Mouse (Mus musculus) lung, adult 2 months (tissue): ENCODE measurements around the gene Ttll11. TPM values are rescaled to one million over a fixed set of nuclear protein-coding genes. Genes with fewer than 3 reads are reported as not detected.

Experiments used
- DNase-seq: peaks from one replicate; pipeline ENCODE4 v3.0.0; 2022
- H3K4me1 ChIP-seq: fragments of 200-500 bp; 2 replicates; pipeline ENCODE4 v1.6.1; 2011; ENCODE audit warnings: low read length; ENCODE audit not compliant: control insufficient read depth, insufficient read depth
- H3K4me3 ChIP-seq: fragments of 200-500 bp; replicated peaks from 2 replicates; pipeline ENCODE3; 2011; ENCODE audit warnings: low read depth, mild to moderate bottlenecking, control low read depth, low read length; ENCODE audit errors: extremely low read depth
- CTCF ChIP-seq: fragments of 200-500 bp; IDR thresholded peaks from 2 replicates; pipeline ENCODE4 v1.5.1; 2011; ENCODE audit warnings: mild to moderate bottlenecking, low read length, control low read depth; ENCODE audit not compliant: insufficient read depth
- POLR2A ChIP-seq: fragments of 200-500 bp; IDR thresholded peaks from 2 replicates; pipeline ENCODE4 v1.6.1; 2011; ENCODE audit warnings: low read depth, mild to moderate bottlenecking, control low read depth, low read length, borderline replicate concordance; ENCODE audit errors: extremely low read depth
- WGBS: fragments of 180-500 bp; shearing (Covaris S2); methylation state at CpG from one replicate; pipeline ENCODE4 v1.1.7; 2018; 5-methylcytosine and 5-hydroxymethylcytosine counted together
- polyA plus RNA-seq: library from polyadenylated mRNA; depleted of rRNA; stranded (reverse); fragments of >200 nt; gene quantifications from 2 replicates; pipeline ENCODE4 v1.2.3, GENCODE M21; 2012

The Ttll11 gene
- polyA plus RNA-seq, 1 experiment = 1.7 TPM

DNA sequence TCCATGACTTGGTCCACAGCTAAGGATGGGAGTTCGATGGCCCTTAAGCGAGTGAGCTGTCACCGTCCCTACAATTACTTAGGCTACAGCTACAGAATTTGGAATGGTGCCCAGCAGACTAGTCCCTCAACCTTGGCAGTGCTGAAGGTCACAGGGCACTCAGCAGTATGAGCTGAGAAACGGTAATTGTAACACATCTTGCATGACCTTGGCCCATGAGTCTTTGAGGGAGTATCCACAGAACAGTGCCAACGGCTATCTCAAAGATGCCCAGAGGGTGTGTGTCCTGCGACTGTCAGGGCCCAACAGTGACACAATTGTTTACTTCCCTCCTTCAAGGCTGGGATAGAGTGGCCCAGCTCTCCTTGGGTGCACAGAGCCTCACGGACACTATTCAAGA is 118.5 kb downstream of the Ttll11 start:
- WGBS = 64% methylated on average over 7 of the region's 7 CpGs
- TF ChIP-seq POLR2A (no peak), CTCF (no peak)
- DNase-seq = no peak
- Histone ChIP-seq H3K4me1 (no peaks in the 10 kb centered on the region), H3K4me3 (no peak overlapping the region)

DNA sequence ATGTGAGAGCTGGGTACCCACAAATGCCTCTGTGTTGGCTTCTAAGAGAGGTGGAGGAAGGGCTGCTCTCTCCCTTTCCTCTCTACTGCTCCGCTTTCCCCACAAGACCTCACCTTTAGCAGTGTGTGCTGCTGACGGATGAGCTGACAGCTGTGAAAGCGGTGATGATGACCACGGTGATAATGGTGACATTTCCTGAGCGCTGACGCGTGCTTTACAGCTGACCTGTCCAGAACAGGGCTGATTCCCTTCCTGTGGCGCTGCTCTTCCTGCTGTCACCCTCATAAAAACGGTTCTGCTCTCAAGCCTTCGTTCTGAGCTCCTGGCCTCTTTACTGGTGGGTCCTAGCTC is 119.3 kb downstream of the Ttll11 start:
- TF ChIP-seq CTCF (no peak), POLR2A (no peak)
- H3K4me1 ChIP-seq = no peaks in the 10 kb centered on the region
- DNase-seq = no peak
- H3K4me3 ChIP-seq = no peak overlapping the region
- 37% methylated on average over 10 of the region's 10 CpGs for WGBS

DNA sequence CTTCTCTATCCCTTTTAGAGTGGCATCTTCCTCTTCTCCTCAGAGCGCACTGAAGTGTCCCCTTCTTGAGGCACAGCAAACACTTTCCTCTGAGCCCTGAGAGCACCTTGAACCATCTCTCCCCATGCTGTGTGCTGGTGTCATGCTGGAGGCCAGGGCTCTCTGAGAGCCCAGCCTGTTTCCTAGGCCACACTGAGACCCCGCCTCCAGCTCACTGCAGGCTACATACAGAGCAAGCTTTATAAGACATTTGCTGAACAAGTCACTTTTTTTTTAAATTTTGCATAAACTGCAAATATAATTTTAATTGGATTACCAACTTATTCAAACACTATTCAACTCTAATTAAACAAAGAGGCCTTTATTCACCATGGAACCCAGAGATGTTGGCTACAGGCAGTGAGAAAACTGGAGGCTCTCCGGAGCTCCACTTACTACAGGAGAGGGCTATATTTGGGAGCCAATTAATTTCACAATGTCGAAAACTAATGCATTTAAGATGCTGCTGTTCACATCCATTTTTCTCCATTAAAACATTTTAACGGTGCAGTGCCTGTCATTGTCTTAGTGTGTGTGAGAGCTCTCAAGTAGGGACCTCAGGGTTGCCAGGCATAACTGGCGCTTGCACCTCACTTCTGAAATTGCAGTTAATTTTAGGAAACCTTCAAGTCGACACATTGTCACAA is 119.9 kb downstream of the Ttll11 start:
- no peak for DNase-seq
- H3K4me3 ChIP-seq = no peak overlapping the region
- 68% methylated on average over 7 of the region's 7 CpGs for WGBS
- no peak for TF ChIP-seq CTCF
- TF ChIP-seq POLR2A = no peak
- no peaks in the 10 kb centered on the region for H3K4me1 ChIP-seq

DNA sequence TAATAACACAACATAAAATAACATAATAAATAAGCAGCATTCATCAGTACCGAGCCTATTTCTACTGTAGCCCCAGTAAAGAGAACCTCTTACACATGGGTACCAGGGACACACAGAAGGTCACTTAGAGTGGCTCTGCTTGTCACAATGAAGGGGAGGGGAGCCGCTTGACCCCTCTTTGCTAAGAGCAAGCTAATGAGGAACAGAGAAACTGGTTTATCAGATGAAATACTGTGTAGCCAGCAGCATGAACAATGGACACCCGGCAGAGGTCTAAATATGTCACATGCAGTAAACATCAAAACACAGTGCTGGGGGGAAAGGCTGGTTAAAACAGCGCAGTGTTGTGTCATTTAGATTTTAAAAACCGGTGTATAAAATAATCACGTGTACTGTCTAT is 121.4 kb downstream of the Ttll11 start:
- DNase-seq = no peak
- H3K4me1 ChIP-seq = no peaks in the 10 kb centered on the region
- 64% methylated on average over 6 of the region's 6 CpGs for WGBS
- H3K4me3 ChIP-seq = no peak overlapping the region
- no peak for TF ChIP-seq POLR2A
- TF ChIP-seq CTCF = no peak

DNA sequence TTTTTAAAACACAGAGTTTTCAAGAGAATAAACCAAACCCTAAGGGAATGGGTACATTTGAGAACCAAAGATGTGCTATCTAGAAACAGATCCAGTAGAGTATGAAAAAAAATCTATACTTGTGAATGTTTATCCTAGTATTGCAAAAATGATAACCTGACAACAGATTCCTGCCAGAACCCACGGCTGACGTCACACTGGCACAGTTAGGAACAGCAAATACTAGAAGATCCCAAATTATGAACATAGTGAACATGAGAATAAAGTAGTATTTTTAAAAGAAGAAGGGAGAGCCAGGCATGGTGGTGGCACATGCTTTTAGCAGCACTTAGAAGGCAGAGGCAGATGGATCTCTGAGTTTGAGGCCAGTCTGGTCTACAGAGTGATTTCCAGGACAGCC is 122.8 kb downstream of the Ttll11 start:
- TF ChIP-seq POLR2A = no peak
- TF ChIP-seq CTCF = no peak
- no peak overlapping the region for H3K4me3 ChIP-seq
- no peaks in the 10 kb centered on the region for H3K4me1 ChIP-seq
- 67% methylated on average over 2 of the region's 2 CpGs for WGBS
- DNase-seq = no peak

DNA sequence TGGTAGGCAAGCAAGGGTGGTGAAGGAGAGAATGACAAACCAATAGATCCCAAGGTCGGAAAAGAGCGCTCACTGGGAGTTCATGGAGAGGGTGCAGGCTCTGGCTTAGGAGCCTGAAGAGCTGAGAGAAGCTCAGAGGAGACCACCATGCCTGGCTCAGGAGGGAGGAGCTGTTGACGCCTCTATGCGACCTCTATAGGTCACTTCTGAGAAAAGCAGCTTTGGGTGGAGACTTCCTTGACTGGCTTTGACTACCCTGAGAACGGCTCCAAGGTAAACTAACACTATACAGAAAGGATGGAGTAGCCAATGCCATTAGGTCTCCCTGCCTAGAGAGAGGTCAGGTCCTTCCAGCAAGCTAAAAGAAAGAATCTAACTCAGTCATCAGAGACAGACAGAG is 124.8 kb downstream of the Ttll11 start:
- no peak for DNase-seq
- Histone ChIP-seq H3K4me3 (no peak overlapping the region), H3K4me1 (no peaks in the 10 kb centered on the region)
- WGBS = 37% methylated on average over 5 of the region's 5 CpGs
- TF ChIP-seq CTCF = peak; percentile 26; the same call in 1 of the 2 replicates
- TF ChIP-seq POLR2A = no peak

DNA sequence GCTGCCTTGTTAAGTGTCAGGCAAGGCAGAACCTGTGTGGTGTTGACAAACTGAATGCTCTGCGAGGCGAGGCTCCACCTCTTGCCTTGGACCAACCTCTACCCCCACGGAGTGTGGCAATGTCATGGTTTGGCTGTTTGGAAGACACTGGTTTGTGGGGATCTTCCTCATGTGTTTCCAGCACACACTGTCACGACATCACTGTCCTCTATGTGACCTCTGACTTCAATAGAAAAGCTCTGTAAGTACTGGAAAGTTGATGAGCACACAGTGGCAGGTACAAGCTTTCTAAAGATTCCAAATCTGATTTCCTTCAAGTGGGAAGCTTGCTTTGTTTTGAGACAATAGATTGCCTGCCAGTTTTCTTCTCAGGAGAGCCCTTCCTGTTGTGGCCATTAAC is 126.7 kb downstream of the Ttll11 start:
- Histone ChIP-seq H3K4me1 (no peaks in the 10 kb centered on the region), H3K4me3 (no peak overlapping the region)
- WGBS = 69% methylated on average over 4 of the region's 4 CpGs
- TF ChIP-seq POLR2A (no peak), CTCF (no peak)
- DNase-seq = no peak

DNA sequence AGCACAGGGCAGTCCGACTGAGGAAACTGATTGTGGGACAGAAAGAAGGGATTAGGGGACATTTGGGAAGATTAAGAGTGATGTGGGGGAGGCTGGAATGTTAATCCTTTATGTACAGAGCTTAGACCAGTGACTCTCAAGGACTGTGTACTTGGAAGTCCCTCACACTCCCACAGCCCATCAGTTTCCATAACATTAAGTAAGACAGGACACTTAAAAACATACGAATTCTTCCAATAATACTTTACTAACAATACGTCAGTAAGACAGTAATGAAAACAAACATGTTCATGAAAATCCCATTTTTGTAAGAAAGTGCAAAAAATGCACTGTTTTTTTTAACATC is 127.6 kb downstream of the Ttll11 start:
- Histone ChIP-seq H3K4me1 (no peaks in the 10 kb centered on the region), H3K4me3 (no peak overlapping the region)
- DNase-seq = no peak
- WGBS = 55% methylated on average over 3 of the region's 3 CpGs
- no peak for TF ChIP-seq POLR2A
- TF ChIP-seq CTCF = no peak

DNA sequence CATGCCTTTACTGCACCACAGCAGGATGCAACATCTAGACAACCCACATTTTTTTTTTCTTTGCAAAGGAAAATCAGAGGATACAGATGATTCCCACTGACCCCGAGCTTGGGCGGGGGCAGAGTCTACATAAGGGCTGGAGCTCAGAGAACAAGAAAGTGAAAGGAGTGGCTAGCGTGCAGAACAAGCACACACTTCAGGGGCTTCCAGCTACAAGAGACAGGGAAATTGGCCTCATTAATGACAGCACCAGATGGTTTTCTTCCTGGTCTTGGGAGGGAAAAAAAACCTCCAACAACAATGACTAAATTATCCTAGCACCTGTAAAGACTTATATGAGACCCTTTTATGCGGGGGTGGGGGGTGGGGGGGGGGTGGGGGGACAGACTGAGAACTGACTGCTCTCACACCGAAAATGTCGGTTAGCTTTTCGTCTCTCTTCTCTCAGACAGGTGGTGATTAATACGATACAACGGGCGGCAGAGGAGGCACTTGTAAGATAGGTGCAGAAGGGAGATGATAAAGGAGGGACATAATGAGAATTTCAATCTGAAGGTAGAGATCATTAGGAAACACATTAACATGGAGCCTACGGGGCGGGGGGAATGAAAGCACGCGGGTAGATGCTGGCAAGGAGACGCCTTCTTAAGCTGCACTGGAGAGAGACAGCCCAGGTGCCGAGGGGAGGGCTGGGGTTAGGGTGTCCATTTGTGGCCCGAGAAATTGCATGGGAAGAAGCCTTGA is 128.1 kb downstream of the Ttll11 start:
- TF ChIP-seq POLR2A = no peak
- TF ChIP-seq CTCF = no peak
- 50% methylated on average over 17 of the region's 17 CpGs for WGBS
- no peaks in the 10 kb centered on the region for H3K4me1 ChIP-seq
- no peak overlapping the region for H3K4me3 ChIP-seq
- DNase-seq = no peak

DNA sequence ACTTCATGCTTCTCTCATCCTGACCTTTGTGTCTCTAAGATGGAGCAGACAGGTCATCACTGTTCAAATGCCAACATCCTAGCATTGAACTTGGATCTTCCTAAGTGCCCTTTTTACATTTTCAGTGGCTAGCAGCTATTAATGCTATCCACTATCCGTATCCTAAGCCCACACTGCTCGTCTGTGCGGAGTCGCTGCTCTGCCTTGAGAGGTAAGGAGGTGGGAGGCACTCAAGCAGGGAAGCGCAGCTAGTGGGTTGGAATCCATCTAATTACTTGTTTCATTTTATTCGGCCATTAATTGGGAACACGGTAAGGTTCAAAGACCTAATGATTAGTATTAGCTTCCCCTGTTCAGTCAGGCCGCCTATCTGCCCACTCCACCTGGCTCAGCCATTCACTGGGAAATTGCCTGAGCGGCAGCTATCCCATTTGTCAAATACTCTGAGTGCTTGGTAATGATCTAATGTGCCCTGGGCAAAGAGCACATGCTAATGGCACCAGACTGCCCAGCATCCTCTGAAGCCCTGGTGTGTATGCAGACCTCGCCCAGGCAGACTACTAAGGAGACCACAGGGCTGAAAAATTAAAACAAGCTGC is 130.0 kb downstream of the Ttll11 start:
- 80% methylated on average over 10 of the region's 10 CpGs for WGBS
- no peak for DNase-seq

More for the DNA sequence above, 130.0 kb downstream of the Ttll11 start:
- no peak overlapping the region for H3K4me3 ChIP-seq
- no peaks in the 10 kb centered on the region for H3K4me1 ChIP-seq
- TF ChIP-seq CTCF (no peak), POLR2A (no peak)
